Mouse (Mus musculus) gonadal fat pad, adult 2 months (tissue): ENCODE data around the gene Tex48. TPM values are rescaled to one million over a fixed set of nuclear protein-coding genes. Genes with fewer than 3 reads are reported as not detected.
A peak's percentile ranks its signal among the peaks of the same experiment; 100 is the strongest.

Experiments used
- DNase-seq: peaks from one replicate; pipeline ENCODE4 v3.0.0-alpha.2; 2012; ENCODE audit warnings: low read depth
- polyA plus RNA-seq: library from polyadenylated mRNA; depleted of rRNA; stranded (reverse); fragments of >200 nt; gene quantifications from 2 replicates; pipeline ENCODE4 v1.2.3, GENCODE M21; 2012; rRNA removed

The Tex48 gene
- 1.2 and 2.4 TPM in 2 replicates for polyA plus RNA-seq

GRCm38 (mm10) chr4:63622378-63622835 lies at the start of gene Tex48:
Tex48 (minus strand) TSS chr4:63622428.
- DNase-seq: no peak

GRCm38 (mm10) chr4:63668255-63668654 lies 46.0 kb upstream of the Tex48 start:
- peak; percentile 37 for DNase-seq

GRCm38 (mm10) chr4:63665738-63666137 lies 43.5 kb upstream of the Tex48 start:
- DNase-seq: no peak

- no peak for DNase-seq
Measured at GRCm38 (mm10) chr4:63663279-63663678, 41.1 kb upstream of the Tex48 start, which contains the start of gene Gm11214. Gm11214 (minus strand) TSS chr4:63663379.

GRCm38 (mm10) chr4:63661857-63662256 lies 39.6 kb upstream of the Tex48 start:
- no peak for DNase-seq

- DNase-seq: no peak
Measured at GRCm38 (mm10) chr4:63661426-63661825, 39.2 kb upstream of the Tex48 start.

DNA sequence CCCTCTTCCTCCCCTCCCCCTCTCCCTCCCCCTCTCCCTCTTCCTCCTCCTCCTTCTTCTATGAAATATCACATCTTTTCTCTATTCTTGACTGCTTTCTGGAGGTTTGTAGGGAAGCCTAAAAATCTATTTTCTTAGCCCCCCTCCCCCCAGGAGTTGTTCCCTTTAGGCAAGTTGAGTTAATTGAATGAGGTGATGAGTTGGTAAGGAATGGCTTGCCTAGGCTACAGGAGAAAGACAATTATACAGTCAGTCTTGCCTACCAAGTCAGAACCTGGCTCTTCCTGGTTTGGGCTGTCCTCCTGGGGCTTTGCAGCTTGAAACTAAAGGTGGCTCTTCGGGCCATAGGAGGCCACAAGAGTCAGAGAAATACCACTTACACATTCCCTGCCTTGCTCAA lies 37.5 kb upstream of the Tex48 start:
- no peak for DNase-seq

DNA sequence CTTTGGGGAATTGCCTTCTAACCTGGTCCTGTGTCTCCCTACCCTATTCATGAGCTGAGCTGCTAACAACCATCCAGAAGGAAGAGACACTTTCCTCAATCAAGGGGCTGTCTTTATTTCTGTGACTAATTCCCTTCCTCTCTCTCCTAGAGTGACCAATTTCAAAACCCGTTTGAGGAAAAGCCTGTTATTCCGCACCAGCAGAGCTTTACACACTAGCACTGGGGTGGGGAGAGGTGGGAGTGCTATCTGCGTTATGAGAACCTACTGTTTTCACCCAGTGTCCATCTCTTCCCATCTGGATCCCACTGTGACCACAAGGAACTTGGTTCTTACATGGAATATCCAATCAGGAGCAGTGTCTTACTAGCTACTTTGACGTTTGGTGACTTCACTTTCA lies 36.9 kb upstream of the Tex48 start:
- no peak for DNase-seq

GRCm38 (mm10) chr4:63654381-63654780 lies 32.2 kb upstream of the Tex48 start:
- DNase-seq: no peak

DNA sequence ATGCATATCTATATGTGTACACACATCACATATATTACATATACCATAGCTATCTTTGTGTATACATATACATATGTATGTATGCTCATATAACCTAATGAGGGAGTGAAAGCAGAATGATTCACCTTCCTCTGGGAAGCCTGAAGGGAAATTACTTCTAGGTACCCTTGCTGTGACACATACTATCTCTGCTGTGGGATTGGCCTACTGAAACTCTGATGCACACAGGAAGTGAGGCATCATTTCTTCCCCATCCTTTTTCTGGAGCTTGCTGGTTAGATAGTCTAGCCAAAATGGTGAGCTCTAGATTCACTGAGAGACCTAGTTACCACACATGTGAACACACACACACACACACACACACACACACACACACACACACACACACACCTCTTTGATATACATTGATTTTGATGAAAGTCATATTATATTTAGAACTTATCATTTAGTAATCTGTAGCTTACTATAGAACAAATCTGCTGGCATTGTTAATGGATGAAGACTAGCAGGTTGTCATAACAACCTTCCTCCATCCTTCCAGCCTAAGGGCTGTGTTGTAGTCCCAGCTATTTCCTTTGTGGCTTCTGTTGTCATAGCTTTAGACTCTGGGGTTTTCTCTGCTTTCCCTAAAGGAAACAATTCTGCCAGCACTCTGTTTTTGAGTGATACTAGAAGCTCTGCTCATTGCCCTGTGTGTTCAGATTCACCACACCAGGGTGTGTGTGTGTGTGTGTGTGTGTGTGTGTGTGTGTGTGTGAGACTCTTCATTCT lies 21.9 kb upstream of the Tex48 start:
- DNase-seq: no peak

GRCm38 (mm10) chr4:63639842-63640241 lies 17.6 kb upstream of the Tex48 start:
- peak; percentile 47 for DNase-seq

- no peak for DNase-seq
Measured at GRCm38 (mm10) chr4:63638603-63639002, 16.4 kb upstream of the Tex48 start.

GRCm38 (mm10) chr4:63633181-63633580 lies 11.0 kb upstream of the Tex48 start:
- DNase-seq: no peak

GRCm38 (mm10) chr4:63627111-63627510 lies 4.9 kb upstream of the Tex48 start:
- DNase-seq: no peak

DNA sequence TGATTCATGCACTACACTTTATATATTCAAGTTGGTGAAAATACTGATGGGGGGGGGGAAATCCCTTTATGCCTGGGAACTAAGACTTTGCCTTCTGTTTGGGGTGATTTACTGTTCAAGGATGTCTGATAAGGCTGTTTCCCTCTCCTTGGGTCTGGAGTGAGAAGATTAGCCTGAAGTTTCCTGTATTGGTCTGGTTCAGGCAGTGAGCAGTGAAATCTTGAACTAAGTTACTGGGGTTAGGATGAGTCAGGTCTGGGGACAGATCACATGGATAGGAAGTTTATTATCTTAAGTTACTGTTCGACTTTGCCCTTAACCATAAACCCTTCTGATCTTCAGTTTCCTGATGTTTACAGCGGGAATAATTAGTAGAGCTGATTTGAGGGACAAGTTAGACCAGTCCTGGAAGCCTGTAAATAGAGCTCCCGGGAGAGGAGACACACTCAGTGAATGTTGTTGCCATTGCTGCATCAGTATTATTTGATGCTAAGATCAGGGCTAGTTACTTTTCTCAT lies 3.4 kb upstream of the Tex48 start:
- DNase-seq: no peak

GRCm38 (mm10) chr4:63621861-63622260 lies 367 bp downstream of the Tex48 start:
- no peak for DNase-seq

DNA sequence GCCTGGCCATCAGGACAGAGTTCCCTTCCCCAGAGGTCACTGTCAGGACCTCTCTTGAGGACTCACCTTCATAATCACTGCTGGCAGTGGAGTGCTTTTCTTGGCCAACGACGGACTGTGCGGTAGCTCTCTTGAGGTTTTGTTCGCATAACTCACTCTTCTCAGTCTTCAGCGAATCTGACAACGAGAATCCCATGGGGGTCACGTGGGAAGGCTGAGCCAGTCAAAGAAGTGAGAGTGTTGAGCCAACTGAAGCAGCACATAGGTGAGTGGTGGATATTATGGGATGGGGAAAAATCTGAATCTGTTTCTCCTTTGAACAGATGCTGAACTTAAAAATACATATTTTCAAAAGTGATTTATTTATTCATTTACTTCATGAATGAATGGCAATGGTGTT lies 13.8 kb downstream of the Tex48 start:
- no peak for DNase-seq

DNA sequence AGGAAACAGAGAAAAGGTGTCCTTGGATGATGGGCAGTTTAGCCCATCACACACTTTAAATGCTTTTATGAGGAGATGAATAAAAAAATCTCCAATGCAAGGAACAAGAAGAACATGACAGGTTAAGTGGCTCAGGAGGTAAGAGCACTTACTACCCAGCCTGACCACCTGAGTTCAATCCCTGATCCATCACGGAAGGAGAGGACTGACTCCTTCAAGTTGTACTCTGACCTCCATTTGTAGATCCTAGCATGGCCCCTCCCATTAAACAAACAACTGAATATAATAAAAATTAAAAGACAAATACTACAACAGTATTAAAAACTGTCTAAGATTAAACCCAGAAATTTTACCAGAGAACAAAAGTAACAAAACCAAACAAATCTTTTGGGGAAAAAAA lies 16.3 kb downstream of the Tex48 start:
- DNase-seq: no peak

GRCm38 (mm10) chr4:63605545-63605944 lies 16.7 kb downstream of the Tex48 start:
- no peak for DNase-seq

DNA sequence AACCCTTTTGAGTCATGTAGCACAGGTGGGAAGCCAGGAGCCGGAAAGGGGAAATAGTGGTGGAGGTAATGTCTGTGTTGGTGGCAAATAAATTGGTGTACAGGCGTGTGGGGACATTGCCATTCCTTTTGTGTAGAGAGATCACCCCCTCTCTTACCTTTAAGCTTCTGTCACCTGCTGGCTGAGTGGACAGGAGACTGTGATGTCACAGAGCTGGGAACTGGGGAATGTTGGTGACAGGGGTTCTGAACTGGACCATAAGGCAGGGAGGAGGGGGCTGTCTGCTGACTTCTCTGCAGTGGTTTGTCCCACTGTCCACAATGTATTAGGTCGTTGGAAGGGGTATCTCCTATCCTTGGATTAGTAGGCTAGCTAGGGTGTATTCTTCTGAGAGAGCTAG lies 17.3 kb downstream of the Tex48 start, which contains the start of gene Gm11213:
Gm11213 (minus strand) TSS at position 317 of the 400 bp plus-strand sequence.
- no peak for DNase-seq

GRCm38 (mm10) chr4:63601263-63601662 lies 21.0 kb downstream of the Tex48 start:
- DNase-seq: no peak

GRCm38 (mm10) chr4:63600786-63601185 lies 21.4 kb downstream of the Tex48 start:
- no peak for DNase-seq

GRCm38 (mm10) chr4:63596010-63596409 lies 26.2 kb downstream of the Tex48 start:
- DNase-seq: no peak
